Mouse (Mus musculus): ENCODE data around the gene Pigk.

Gene Pigk

DNA sequence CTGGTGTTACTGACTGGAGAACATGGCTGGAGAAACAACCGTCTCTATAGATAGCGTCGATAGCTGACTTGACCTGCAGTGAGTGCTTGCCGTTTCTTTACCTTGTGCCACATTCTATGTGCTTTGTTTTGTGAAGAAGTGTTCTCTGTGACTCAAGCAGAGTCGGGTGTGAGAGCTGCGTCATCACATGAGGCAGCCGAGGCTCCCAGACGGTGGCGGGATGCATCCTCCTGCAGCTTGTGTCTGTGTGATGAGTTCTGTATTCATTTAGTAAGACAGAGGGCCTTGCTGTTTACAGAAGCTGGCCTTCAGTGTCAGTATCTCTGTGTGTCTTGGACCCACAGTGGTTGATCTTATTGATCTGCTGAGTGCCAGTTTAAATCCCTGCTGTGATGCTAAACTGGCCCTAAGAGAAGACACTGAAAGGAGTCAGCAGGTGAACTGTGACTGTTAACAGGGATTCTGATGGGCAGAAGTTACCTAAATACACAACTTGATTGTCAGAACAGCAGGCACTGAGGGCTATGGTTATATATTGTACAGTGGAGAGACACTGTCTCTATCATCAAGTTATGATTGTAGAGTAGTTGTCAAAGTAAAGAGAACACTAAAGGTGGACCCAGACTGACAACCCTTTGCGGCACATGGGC is 21.8 kb downstream of the Pigk start:
- Histone ChIP-seq H3K27me3 (ENCODE audit: insufficient read depth, low read length) (0 out of 2 replicates have a peak, but pooled peaks cover 7% of the 10 kb centered on the region), H3K36me3 (ENCODE audit: insufficient read depth, low read length) (peaks cover 10% of the 10 kb centered on the region; the same call in 1 of the 2 replicates), H3K4me1 (replicated peaks; ENCODE audit: low read depth, low read length) (peaks cover 30% of the 10 kb centered on the region), H3K4me3 (replicated peaks; ENCODE audit: low read length) (no peak overlapping the region), H3K9me3 (ENCODE audit: low read length) (no peaks in the 10 kb centered on the region)
- peak; percentile 99 for TF ChIP-seq NANOG (IDR thresholded peaks at IDR 0.05; ENCODE audit: borderline replicate concordance, low read length)
- no peak for TF ChIP-seq POU5F1 (IDR thresholded peaks at IDR 0.05; ENCODE audit: borderline replicate concordance, low read length)
- no peak for TF ChIP-seq CTCF (conservative IDR thresholded peaks at IDR 0.05; ENCODE audit: low read length)

GRCm38 (mm10) chr3:152744301-152744700 is 30.4 kb downstream of the Pigk start:
- Histone ChIP-seq H3K4me3 (replicated peaks; ENCODE audit: low read length) (no peak overlapping the region), H3K4me1 (replicated peaks; ENCODE audit: low read depth, low read length) (peaks cover 8% of the 10 kb centered on the region), H3K27me3 (ENCODE audit: insufficient read depth, low read length) (no peaks in the 10 kb centered on the region), H3K36me3 (ENCODE audit: insufficient read depth, low read length) (peaks cover 33% of the 10 kb centered on the region), H3K9me3 (ENCODE audit: low read length) (no peaks in the 10 kb centered on the region)
- TF ChIP-seq POU5F1 (IDR thresholded peaks at IDR 0.05; ENCODE audit: borderline replicate concordance, low read length) = no peak
- TF ChIP-seq CTCF (conservative IDR thresholded peaks at IDR 0.05; ENCODE audit: low read length) = no peak
- no peak for TF ChIP-seq NANOG (IDR thresholded peaks at IDR 0.05; ENCODE audit: borderline replicate concordance, low read length)

- Histone ChIP-seq H3K9me3 (ENCODE audit: low read length) (no peaks in the 10 kb centered on the region), H3K36me3 (ENCODE audit: insufficient read depth, low read length) (peaks cover 33% of the 10 kb centered on the region), H3K4me3 (replicated peaks; ENCODE audit: low read length) (no peak overlapping the region), H3K4me1 (replicated peaks; ENCODE audit: low read depth, low read length) (peaks cover 4% of the 10 kb centered on the region), H3K27me3 (ENCODE audit: insufficient read depth, low read length) (no peaks in the 10 kb centered on the region)
- TF ChIP-seq POU5F1 (IDR thresholded peaks at IDR 0.05; ENCODE audit: borderline replicate concordance, low read length) (no peak), CTCF (conservative IDR thresholded peaks at IDR 0.05; ENCODE audit: low read length) (no peak), NANOG (IDR thresholded peaks at IDR 0.05; ENCODE audit: borderline replicate concordance, low read length) (no peak)
Measured at GRCm38 (mm10) chr3:152745611-152746010, 31.7 kb downstream of the Pigk start.

DNA sequence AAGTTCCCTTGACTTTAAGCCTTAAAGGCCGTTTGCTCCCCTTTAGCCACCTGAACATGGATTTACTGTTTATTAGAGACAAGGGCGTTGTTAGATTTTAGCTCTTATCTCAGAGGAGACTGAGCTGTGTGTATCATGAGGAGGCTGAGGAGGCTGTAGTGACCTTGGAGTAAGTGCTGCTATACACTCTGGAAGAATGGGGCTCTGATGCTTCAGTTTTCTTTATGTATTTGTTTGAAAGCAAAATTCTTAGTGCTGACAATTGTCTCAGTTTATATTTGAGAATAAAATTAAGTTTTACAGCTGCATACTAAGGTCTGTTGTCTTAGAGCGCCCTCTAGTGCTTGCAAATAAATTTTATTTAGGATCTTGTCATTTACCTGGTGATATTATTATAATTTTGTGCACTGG is 35.6 kb downstream of the Pigk start:
- no peaks in the 10 kb centered on the region for H3K27me3 ChIP-seq (ENCODE audit: insufficient read depth, low read length)
- no peak overlapping the region for H3K4me3 ChIP-seq (replicated peaks; ENCODE audit: low read length)
- TF ChIP-seq NANOG (IDR thresholded peaks at IDR 0.05; ENCODE audit: borderline replicate concordance, low read length) (no peak), CTCF (conservative IDR thresholded peaks at IDR 0.05; ENCODE audit: low read length) (peak; percentile 55), POU5F1 (IDR thresholded peaks at IDR 0.05; ENCODE audit: borderline replicate concordance, low read length) (no peak)
- no peaks in the 10 kb centered on the region for H3K9me3 ChIP-seq (ENCODE audit: low read length)
- H3K36me3 ChIP-seq (ENCODE audit: insufficient read depth, low read length) = peaks cover 14% of the 10 kb centered on the region
- no peaks in the 10 kb centered on the region for H3K4me1 ChIP-seq (replicated peaks; ENCODE audit: low read depth, low read length)

DNA sequence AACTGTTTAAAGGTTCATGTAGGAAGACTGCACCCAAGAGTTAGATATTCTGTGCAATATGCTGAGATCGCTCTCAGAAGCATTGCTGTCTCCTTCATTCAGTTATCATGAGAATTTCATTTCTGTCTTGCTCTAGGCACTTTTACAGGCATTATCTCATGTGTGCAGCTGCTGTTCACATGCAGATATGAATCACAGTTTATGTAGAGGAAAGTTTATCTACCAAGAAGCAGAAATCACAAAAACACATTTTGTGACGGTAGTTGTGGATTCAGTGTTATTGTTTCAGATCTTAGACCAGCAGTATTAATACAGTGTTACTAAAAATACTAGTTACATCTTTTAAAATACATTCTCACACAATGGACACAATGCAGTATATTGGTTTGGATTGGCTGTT is 36.0 kb downstream of the Pigk start:
- H3K36me3 ChIP-seq (ENCODE audit: insufficient read depth, low read length) = peaks cover 10% of the 10 kb centered on the region
- no peaks in the 10 kb centered on the region for H3K9me3 ChIP-seq (ENCODE audit: low read length)
- no peak for TF ChIP-seq POU5F1 (IDR thresholded peaks at IDR 0.05; ENCODE audit: borderline replicate concordance, low read length)
- no peak for TF ChIP-seq NANOG (IDR thresholded peaks at IDR 0.05; ENCODE audit: borderline replicate concordance, low read length)
- TF ChIP-seq CTCF (conservative IDR thresholded peaks at IDR 0.05; ENCODE audit: low read length) = no peak
- no peaks in the 10 kb centered on the region for H3K4me1 ChIP-seq (replicated peaks; ENCODE audit: low read depth, low read length)
- H3K27me3 ChIP-seq (ENCODE audit: insufficient read depth, low read length) = no peaks in the 10 kb centered on the region
- no peak overlapping the region for H3K4me3 ChIP-seq (replicated peaks; ENCODE audit: low read length)

DNA sequence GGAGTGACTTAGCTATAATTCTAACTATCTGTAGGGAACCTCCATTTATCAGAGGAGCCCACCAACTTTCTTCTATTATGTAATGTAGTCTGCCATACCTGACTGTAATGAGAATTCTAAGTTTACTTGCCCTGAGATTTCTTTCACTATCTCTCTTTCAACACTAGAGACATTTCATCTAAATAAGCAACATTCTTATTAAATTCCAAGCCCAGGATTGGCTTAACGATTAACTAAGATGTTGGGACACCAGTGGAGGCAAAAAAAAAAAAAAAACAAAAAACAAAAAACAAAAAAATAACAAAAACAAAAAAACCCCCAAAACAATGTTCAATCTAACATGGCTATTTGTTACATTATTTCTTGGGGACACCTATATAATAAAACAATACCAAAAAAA is 39.0 kb downstream of the Pigk start:
- TF ChIP-seq NANOG (IDR thresholded peaks at IDR 0.05; ENCODE audit: borderline replicate concordance, low read length) = no peak
- H3K4me1 ChIP-seq (replicated peaks; ENCODE audit: low read depth, low read length) = no peaks in the 10 kb centered on the region
- no peaks in the 10 kb centered on the region for H3K9me3 ChIP-seq (ENCODE audit: low read length)
- H3K27me3 ChIP-seq (ENCODE audit: insufficient read depth, low read length) = no peaks in the 10 kb centered on the region
- no peak overlapping the region for H3K4me3 ChIP-seq (replicated peaks; ENCODE audit: low read length)
- no peaks in the 10 kb centered on the region for H3K36me3 ChIP-seq (ENCODE audit: insufficient read depth, low read length)

GRCm38 (mm10) chr3:152753345-152753744 is 39.4 kb downstream of the Pigk start:
- Histone ChIP-seq H3K4me1 (replicated peaks; ENCODE audit: low read depth, low read length) (no peaks in the 10 kb centered on the region), H3K27me3 (ENCODE audit: insufficient read depth, low read length) (no peaks in the 10 kb centered on the region), H3K9me3 (ENCODE audit: low read length) (no peaks in the 10 kb centered on the region), H3K36me3 (ENCODE audit: insufficient read depth, low read length) (no peaks in the 10 kb centered on the region), H3K4me3 (replicated peaks; ENCODE audit: low read length) (no peak overlapping the region)
- TF ChIP-seq CTCF (conservative IDR thresholded peaks at IDR 0.05; ENCODE audit: low read length) (no peak), POU5F1 (IDR thresholded peaks at IDR 0.05; ENCODE audit: borderline replicate concordance, low read length) (no peak), NANOG (IDR thresholded peaks at IDR 0.05; ENCODE audit: borderline replicate concordance, low read length) (no peak)

DNA sequence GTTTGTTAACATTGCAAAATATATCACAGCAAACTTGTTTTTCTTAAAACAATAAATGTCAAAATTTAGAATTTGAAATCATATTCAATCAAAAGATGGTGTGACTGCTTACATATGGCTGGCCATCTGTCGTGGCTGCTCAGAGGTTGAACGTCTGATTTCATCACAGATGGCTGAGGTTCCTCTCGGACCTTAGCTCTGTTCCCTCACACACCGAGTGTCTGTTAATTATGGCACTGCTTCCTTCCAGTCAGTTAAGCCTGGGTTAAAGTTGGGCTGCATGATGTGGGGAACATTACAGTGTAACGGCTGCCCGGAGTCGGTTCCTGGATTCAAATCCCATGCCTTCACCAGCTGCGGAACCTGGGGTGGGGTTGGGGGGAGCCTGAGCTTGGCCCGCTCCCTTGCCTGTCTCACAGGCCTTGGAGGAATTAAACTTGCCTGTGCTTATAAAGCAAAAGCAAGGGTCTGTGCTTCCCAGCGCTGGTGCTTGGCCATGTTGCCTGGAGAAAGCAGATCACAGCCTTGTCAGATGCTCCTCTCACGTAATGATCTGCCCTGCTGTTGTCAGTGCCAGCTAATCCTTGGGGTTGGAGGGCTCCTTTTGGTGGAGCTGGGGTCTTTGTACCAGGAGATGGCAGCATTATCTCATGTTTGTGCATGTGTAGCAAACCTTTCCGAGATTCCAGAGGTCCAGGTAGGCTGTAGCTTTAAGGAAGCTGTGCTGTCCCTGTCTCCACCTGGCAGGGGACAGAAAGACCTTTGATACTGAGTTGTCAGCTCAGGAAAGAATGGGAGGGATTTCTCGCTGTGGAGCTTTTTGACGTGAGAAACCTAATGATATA is 40.2 kb downstream of the Pigk start:
- no peaks in the 10 kb centered on the region for H3K27me3 ChIP-seq (ENCODE audit: insufficient read depth, low read length)
- H3K36me3 ChIP-seq (ENCODE audit: insufficient read depth, low read length) = no peaks in the 10 kb centered on the region
- H3K4me1 ChIP-seq (replicated peaks; ENCODE audit: low read depth, low read length) = peaks cover 5% of the 10 kb centered on the region
- no peaks in the 10 kb centered on the region for H3K9me3 ChIP-seq (ENCODE audit: low read length)
- no peak for TF ChIP-seq NANOG (IDR thresholded peaks at IDR 0.05; ENCODE audit: borderline replicate concordance, low read length)
- TF ChIP-seq CTCF (conservative IDR thresholded peaks at IDR 0.05; ENCODE audit: low read length) = no peak
- TF ChIP-seq POU5F1 (IDR thresholded peaks at IDR 0.05; ENCODE audit: borderline replicate concordance, low read length) = no peak
- H3K4me3 ChIP-seq (replicated peaks; ENCODE audit: low read length) = no peak overlapping the region
